Mouse (Mus musculus): ENCODE measurements at regions not wholly inside any gene's neighbourhood (a gene's known extent, or its start where the extent isn't known, plus 50 kb on each side); places are given as distances from the start of the nearest gene placed in this dataset.

- TF ChIP-seq CTCF (IDR thresholded peaks at IDR 0.05; ENCODE audit: control insufficient read depth, insufficient read depth, insufficient replicate concordance, low read depth, low read length) (no peak), POLR2A (IDR thresholded peaks at IDR 0.05; ENCODE audit: control insufficient read depth, low read depth, low read length) (no peak)
- no peak overlapping the region for H3K4me3 ChIP-seq (ENCODE audit: control insufficient read depth, low read depth, low read length)
- H3K27me3 ChIP-seq (ENCODE audit: control insufficient read depth, insufficient read depth, low read length), result no peaks in the 10 kb centered on the region
- no peak overlapping the region for H3K27ac ChIP-seq (ENCODE audit: control insufficient read depth, insufficient read depth, low read depth, low read length)
- H3K4me1 ChIP-seq (ENCODE audit: control insufficient read depth, insufficient read depth, low read length), result no peaks in the 10 kb centered on the region
- no peaks in the 10 kb centered on the region for H3K36me3 ChIP-seq (ENCODE audit: control insufficient read depth, insufficient read depth, low read length)
Observed at GRCm38 (mm10) chr1:163477478-163478167, 74.2 kb upstream of the Gorab start.

- TF ChIP-seq CTCF (IDR thresholded peaks at IDR 0.05; ENCODE audit: control insufficient read depth, insufficient read depth, insufficient replicate concordance, low read depth, low read length), result no peak
- TF ChIP-seq POLR2A (IDR thresholded peaks at IDR 0.05; ENCODE audit: control insufficient read depth, low read depth, low read length), result no peak
- Histone ChIP-seq H3K36me3 (ENCODE audit: control insufficient read depth, insufficient read depth, low read length) (no peaks in the 10 kb centered on the region), H3K27ac (ENCODE audit: control insufficient read depth, insufficient read depth, low read depth, low read length) (no peak overlapping the region), H3K4me3 (ENCODE audit: control insufficient read depth, low read depth, low read length) (no peak overlapping the region), H3K4me1 (ENCODE audit: control insufficient read depth, insufficient read depth, low read length) (no peaks in the 10 kb centered on the region), H3K27me3 (ENCODE audit: control insufficient read depth, insufficient read depth, low read length) (no peaks in the 10 kb centered on the region)
Observed at GRCm38 (mm10) chr1:163461194-163461593, 57.7 kb upstream of the Gorab start.

GRCm38 (mm10) chr1:163456366-163456765 is 52.9 kb upstream of the Gorab start:
- Histone ChIP-seq H3K4me1 (ENCODE audit: control insufficient read depth, insufficient read depth, low read length) (no peaks in the 10 kb centered on the region), H3K27ac (ENCODE audit: control insufficient read depth, insufficient read depth, low read depth, low read length) (no peak overlapping the region), H3K36me3 (ENCODE audit: control insufficient read depth, insufficient read depth, low read length) (no peaks in the 10 kb centered on the region), H3K4me3 (ENCODE audit: control insufficient read depth, low read depth, low read length) (no peak overlapping the region), H3K27me3 (ENCODE audit: control insufficient read depth, insufficient read depth, low read length) (no peaks in the 10 kb centered on the region)
- TF ChIP-seq CTCF (IDR thresholded peaks at IDR 0.05; ENCODE audit: control insufficient read depth, insufficient read depth, insufficient replicate concordance, low read depth, low read length) (no peak), POLR2A (IDR thresholded peaks at IDR 0.05; ENCODE audit: control insufficient read depth, low read depth, low read length) (no peak)
